Comparison of ENCODE assay signal across 27 mouse cellular contexts in the genomic region with DNA sequence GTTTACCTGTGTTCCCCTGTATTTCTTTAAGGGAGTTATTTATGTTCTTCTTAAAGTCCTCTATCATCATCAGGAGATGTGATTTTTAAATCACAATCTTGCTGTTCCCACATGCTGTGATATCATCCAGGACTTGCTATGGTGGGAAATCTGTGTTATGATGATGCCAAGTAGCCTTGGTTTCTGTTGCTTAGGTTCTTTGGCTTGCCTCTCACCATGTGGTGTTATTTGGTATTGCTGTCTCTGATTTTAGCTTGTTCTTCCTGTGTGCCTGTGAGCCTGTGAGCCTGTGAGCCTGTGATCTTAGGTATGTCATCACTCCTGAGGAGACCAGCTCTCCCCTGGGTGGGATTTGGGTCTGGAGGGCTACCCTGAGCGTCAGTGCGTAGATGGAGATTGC.
"Had no signal": no experiment of that assay in that cellular context is flagged by ENCODE, and none has a peak within 500 bp of the region (broad histone marks: within the 10 kb centered on the region; RNA-seq: fewer than 3 reads in every experiment).

No protein-coding gene starts in this region.

- H3K36me3 ChIP-seq: heart, embryonic 15.5 days had no signal

- ATAC-seq: hindbrain, postnatal 0 days; intestine, embryonic 16.5 days; liver, postnatal 0 days had no signal

- H3K9ac ChIP-seq: heart, embryonic 13.5 days; heart, embryonic 15.5 days; hindbrain, embryonic 13.5 days; hindbrain, embryonic 15.5 days; kidney, embryonic 15.5 days; limb, embryonic 12.5 days; liver, embryonic 15.5 days; liver, postnatal 0 days had no signal

- H3K27ac ChIP-seq: gastrocnemius, adult 2 months; heart, embryonic 13.5 days; heart, embryonic 15.5 days; hindbrain, embryonic 13.5 days; hindbrain, embryonic 15.5 days; hindbrain, postnatal 0 days; kidney, embryonic 15.5 days; kidney, postnatal 0 days; limb, embryonic 12.5 days; liver, embryonic 15.5 days had no signal

- DNase-seq: gastrocnemius, adult 2 months; gastrocnemius, postnatal 10 days; gastrocnemius, postnatal 25 days; heart, adult 18-20 months; heart, postnatal 14 days; heart, postnatal 36 days; kidney, adult 11 months; kidney, adult 2 months; kidney, adult 9 months; kidney, postnatal 14 days; kidney, postnatal 36 days; layer of hippocampus, adult 9-11 months; left cerebral cortex, postnatal 4 days; liver; liver, postnatal 0 days had no signal

- H3K4me3 ChIP-seq: gastrocnemius, adult 2 months; heart, embryonic 13.5 days; heart, embryonic 15.5 days; hindbrain, embryonic 13.5 days; hindbrain, embryonic 15.5 days; kidney, embryonic 15.5 days; limb, embryonic 12.5 days; liver, embryonic 15.5 days had no signal

- H3K27me3 ChIP-seq: heart, embryonic 13.5 days; heart, embryonic 15.5 days; hindbrain, embryonic 13.5 days; hindbrain, embryonic 15.5 days; kidney, embryonic 15.5 days; limb, embryonic 12.5 days; liver, embryonic 15.5 days had no signal

- H3K4me2 ChIP-seq: heart, embryonic 11.5 days; heart, embryonic 13.5 days; heart, embryonic 15.5 days; hindbrain, embryonic 13.5 days; hindbrain, embryonic 15.5 days; kidney, embryonic 15.5 days; limb, embryonic 12.5 days; liver, embryonic 11.5 days; liver, embryonic 15.5 days had no signal

- H3K4me1 ChIP-seq: heart, embryonic 13.5 days; heart, embryonic 15.5 days; hindbrain, embryonic 13.5 days; hindbrain, embryonic 15.5 days; kidney, embryonic 15.5 days; limb, embryonic 12.5 days; liver, embryonic 15.5 days had no signal

- H3K9me3 ChIP-seq: heart, embryonic 13.5 days; heart, embryonic 15.5 days; hindbrain, embryonic 13.5 days; hindbrain, embryonic 15.5 days; kidney, embryonic 15.5 days; liver, embryonic 15.5 days had no signal
